Mouse (Mus musculus): ENCODE data around the gene Emid1. TPM values are rescaled to one million over a fixed set of nuclear protein-coding genes. Genes with fewer than 3 reads are reported as not detected.

Gene Emid1
- total and polyA plus RNA-seq, 3 experiments, result 0.10 to 0.15 TPM; not detected in 1

DNA sequence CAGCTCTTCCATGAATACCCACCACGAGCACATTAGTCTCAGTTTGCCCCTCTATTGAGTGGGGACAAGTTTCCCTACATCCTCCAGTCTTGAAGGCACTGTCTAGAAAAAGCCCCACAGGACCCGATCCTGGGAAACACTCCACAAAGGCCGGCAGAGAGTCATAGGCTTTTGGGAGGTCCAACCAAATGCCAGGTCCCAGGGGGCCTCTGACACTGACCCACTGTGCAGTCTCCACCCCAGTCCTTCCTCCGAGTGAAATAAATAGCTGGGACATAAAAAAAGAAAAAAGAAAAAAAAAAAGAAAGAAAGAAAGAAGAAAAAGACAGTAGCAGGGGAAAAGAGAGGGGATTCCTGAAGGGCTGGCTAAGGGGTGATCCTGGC lies 818 bp downstream of the Emid1 start:
- peaks cover 15 to 24% of the 10 kb centered on the region in 2 experiments; a peak in 3 of 4 replicates for H3K4me1 ChIP-seq (ENCODE audit: control insufficient read depth in 1 of 2, insufficient read depth in 2 of 2, low read length in 2 of 2)
- no peak overlapping the region for H3K27ac ChIP-seq (ENCODE audit: control insufficient read depth, low read depth, low read length)
- no peak overlapping the region for H3K9ac ChIP-seq (ENCODE audit: control insufficient read depth, low read depth, low read length, poor library complexity, severe bottlenecking)

DNA sequence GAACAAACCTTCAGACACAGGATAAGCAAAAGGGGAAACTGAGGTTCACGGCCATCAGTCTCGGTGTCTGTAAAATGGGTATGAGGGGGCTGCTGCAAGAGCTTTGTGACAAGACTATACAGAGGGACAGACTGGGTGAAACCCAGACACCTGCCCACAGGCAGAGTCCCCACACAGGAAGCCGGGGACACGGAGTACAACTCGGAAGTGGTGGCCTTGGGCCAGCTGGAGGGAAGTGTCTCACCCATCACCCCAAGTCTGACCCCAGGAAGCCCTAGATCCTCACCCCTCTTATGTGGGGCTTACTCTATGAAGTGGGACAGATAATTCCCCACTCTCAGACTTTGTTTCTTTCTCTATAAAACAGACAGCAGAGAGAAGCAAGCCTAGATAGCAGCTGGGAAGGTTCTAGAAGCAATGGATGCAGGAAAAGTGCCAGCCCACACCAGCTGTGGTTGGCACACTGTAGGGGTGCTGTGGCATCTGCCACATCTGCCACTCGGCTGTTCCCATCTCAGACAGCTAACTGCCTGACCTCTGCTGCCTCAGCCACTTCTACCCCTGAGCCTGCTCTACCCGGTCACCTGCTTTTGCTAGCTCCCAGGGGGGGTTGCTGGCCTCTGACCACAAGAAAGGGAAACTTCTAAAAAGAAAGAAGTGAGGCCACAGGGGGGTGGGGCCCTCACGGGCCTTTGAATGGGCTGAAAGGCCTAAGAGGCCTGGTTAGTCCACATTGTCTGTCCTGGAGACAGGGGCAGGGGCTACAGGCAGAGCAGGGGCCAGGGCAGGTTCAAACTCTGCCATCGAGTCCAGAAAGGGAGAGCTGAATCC lies 1.4 kb downstream of the Emid1 start:
- H3K4me3 ChIP-seq (ENCODE audit: control insufficient read depth in 1 of 2, insufficient read depth in 1 of 2, low read depth in 2 of 2, low read length in 2 of 2), result no peak overlapping the region
- DNase-seq (ENCODE audit: low read depth, low spot score), result no peak
- no peak for TF ChIP-seq ZKSCAN1 (IDR thresholded peaks at IDR 0.05; ENCODE audit: low read depth, low read length)
- TF ChIP-seq ZMIZ1 (IDR thresholded peaks at IDR 0.05; ENCODE audit: low read depth, low read length), result no peak
- TF ChIP-seq UBTF (IDR thresholded peaks at IDR 0.05; ENCODE audit: borderline replicate concordance, insufficient read depth, low read depth, low read length), result no peak
- TF ChIP-seq MAFK (IDR thresholded peaks at IDR 0.05; ENCODE audit: borderline replicate concordance, low read depth, low read length), result no peak
- TF ChIP-seq MAX (IDR thresholded peaks at IDR 0.05; ENCODE audit: low read length), result no peak
- no peak for TF ChIP-seq HCFC1 (IDR thresholded peaks at IDR 0.05; ENCODE audit: low read depth, low read length)
- TF ChIP-seq POLR2AphosphoS5 (IDR thresholded peaks at IDR 0.05; ENCODE audit: borderline replicate concordance, low read depth, low read length), result no peak
- 0 out of 2 replicates have a peak, but pooled peaks have one; percentile 29 for TF ChIP-seq MAZ (IDR thresholded peaks at IDR 0.05; ENCODE audit: low read depth, low read length)
- no peak overlapping the region for H3K9ac ChIP-seq (ENCODE audit: control insufficient read depth, low read depth, low read length, poor library complexity, severe bottlenecking)
- no peak overlapping the region for H3K27ac ChIP-seq (ENCODE audit: control insufficient read depth, low read depth, low read length)
- no peaks in the 10 kb centered on the region for H3K79me2 ChIP-seq (ENCODE audit: control insufficient read depth, insufficient read depth, low read length, poor library complexity)
- H3K4me1 ChIP-seq (ENCODE audit: control insufficient read depth in 1 of 2, insufficient read depth in 2 of 2, low read length in 2 of 2), result peaks cover 15 to 24% of the 10 kb centered on the region in 2 experiments; a peak in 3 of 4 replicates
- no peaks in the 10 kb centered on the region for H3K9me3 ChIP-seq (replicated peaks; ENCODE audit: insufficient read depth, low read length)
- H3K27me3 ChIP-seq (ENCODE audit: control insufficient read depth in 1 of 2, insufficient read depth in 2 of 2, low read length in 2 of 2), result no peaks in the 10 kb centered on the region
- peaks cover 0 to 11% of the 10 kb centered on the region in 2 experiments; a peak in 2 of 4 replicates for H3K36me3 ChIP-seq (ENCODE audit: control insufficient read depth in 1 of 2, insufficient read depth in 2 of 2, low read length in 2 of 2)

More for the DNA sequence above, 818 bp downstream of the Emid1 start:
- Histone ChIP-seq H3K4me3 (ENCODE audit: control insufficient read depth in 1 of 2, insufficient read depth in 1 of 2, low read depth in 2 of 2, low read length in 2 of 2) (no peak overlapping the region), H3K27me3 (ENCODE audit: control insufficient read depth in 1 of 2, insufficient read depth in 2 of 2, low read length in 2 of 2) (no peaks in the 10 kb centered on the region; a peak in 2 of 4 replicates), H3K9me3 (replicated peaks; ENCODE audit: insufficient read depth, low read length) (no peaks in the 10 kb centered on the region), H3K79me2 (ENCODE audit: control insufficient read depth, insufficient read depth, low read length, poor library complexity) (no peaks in the 10 kb centered on the region), H3K36me3 (ENCODE audit: control insufficient read depth in 1 of 2, insufficient read depth in 2 of 2, low read length in 2 of 2) (peaks cover 0 to 11% of the 10 kb centered on the region in 2 experiments; a peak in 2 of 4 replicates)
- TF ChIP-seq MAZ (IDR thresholded peaks at IDR 0.05; ENCODE audit: low read depth, low read length) (no peak), NELFE (IDR thresholded peaks at IDR 0.05; ENCODE audit: low read depth, low read length) (no peak), TCF12 (IDR thresholded peaks at IDR 0.05; ENCODE audit: low read depth, low read length) (no peak), NRF1 (IDR thresholded peaks at IDR 0.05; ENCODE audit: insufficient read depth, low read depth, low read length, poor library complexity, severe bottlenecking) (no peak), POLR2AphosphoS2 (IDR thresholded peaks at IDR 0.05; ENCODE audit: low read length) (no peak), MYB (IDR thresholded peaks at IDR 0.05; ENCODE audit: low read depth, low read length) (no peak), CTCF (IDR thresholded peaks at IDR 0.05 in 2 of 3, conservative IDR thresholded peaks at IDR 0.05 in 1 of 3; ENCODE audit: control insufficient read depth in 1 of 3, insufficient read depth in 1 of 3, low read depth in 2 of 3, low read length in 3 of 3, poor library complexity in 1 of 3, severe bottlenecking in 1 of 3) (no peak), ZNF384 (IDR thresholded peaks at IDR 0.05; ENCODE audit: low read depth, low read length) (no peak), USF2 (IDR thresholded peaks at IDR 0.05; ENCODE audit: borderline replicate concordance in 1 of 2, insufficient read depth in 1 of 2, low read depth in 1 of 2, low read length in 2 of 2) (no peak), USF1 (IDR thresholded peaks at IDR 0.05; ENCODE audit: low read depth, low read length) (no peak), ZC3H11A (IDR thresholded peaks at IDR 0.05; ENCODE audit: low read depth, low read length) (no peak), UBTF (IDR thresholded peaks at IDR 0.05; ENCODE audit: borderline replicate concordance, insufficient read depth, low read depth, low read length) (no peak), POLR2A (IDR thresholded peaks at IDR 0.05; ENCODE audit: control insufficient read depth in 1 of 2, insufficient read depth in 1 of 2, low read depth in 1 of 2, low read length in 2 of 2, poor library complexity in 1 of 2) (no peak), RAD21 (IDR thresholded peaks at IDR 0.05; ENCODE audit: low read depth, low read length) (no peak)
- no peak for DNase-seq (ENCODE audit: low read depth, low spot score)
